Mouse (Mus musculus): ENCODE measurements around the gene Zfp719. TPM values are rescaled to one million over a fixed set of nuclear protein-coding genes. Genes with fewer than 3 reads are reported as not detected.

Gene Zfp719
- 10 to 100 TPM; 19.9 to 25.9 TPM for total RNA-seq (2021)
- long read RNA-seq, full-length matches to known transcripts = 5 of 6 reads
- long read RNA-seq, partial matches to known transcripts = 0 of 6 reads
- long read RNA-seq, other reads (novel, unspliced or antisense) = 1 of 6 reads

DNA sequence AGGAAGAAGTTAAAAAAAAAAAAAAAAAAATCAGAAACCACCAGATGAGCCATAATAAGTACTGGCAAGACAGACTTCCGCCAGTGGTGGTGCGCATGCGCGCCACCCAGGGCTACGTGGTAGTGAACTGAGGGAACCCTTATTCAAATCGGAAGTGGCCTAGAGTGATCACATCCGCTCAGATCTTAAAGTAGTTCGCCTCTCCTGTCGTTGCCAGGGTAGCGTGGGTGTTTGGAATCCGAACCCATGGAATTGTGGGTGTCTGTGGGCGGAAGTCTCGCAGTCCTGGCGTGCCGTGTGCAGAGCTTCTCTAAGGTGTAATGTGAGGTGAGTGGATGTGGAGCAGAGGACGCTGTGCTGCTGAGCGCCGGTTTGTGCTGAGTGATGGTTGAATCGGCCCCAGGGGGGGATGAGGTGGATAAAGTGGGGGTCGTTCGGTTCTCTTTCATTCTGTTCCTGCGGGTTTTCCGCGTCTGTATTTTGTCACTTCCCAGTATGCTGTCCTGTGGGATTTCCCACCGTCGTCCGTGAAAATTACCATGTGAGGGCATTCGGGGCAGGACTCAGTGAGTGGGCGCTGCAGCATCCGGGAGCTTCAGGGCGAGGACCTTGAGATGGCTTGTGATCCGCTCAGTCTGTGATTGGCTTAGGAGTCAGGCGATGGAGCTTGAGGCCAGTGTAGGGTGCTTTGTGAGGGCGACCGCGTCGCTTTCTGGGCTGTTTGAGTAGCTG, at the start of gene Zfp719:
Gene Zfp719, plus strand, starts transcription at position 171 of the 732 bp plus-strand sequence.
- DNase-seq (ENCODE audit: low spot score in 2 of 2) = peak; percentile 83 to 88

DNA sequence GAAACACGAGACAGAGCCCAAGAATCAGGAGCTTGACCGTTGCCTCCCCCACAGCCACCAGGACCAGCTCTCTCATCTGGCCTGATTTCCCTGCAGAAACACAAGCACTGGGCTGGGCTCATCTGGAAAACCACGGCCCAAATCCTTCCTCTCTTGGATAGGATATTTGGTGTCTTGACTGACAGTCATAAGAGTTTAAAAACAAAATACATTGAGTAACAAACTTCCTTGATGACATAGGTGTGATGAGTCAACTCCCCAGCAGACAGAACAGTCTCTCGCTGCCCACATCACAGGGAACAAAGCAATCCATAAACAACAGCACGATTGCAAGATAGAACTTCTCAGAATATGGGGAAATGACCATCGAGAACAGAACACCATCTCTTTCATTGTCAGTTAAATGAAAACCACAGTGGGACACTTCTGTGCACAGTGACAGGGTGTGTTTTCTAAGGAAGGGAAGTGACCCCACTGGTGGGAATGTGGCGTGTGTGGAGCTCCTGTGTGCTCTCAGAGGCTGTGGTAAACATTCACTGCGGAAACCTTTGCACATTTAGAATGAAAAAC, 49.1 kb upstream of the Zfp719 start:
- DNase-seq (ENCODE audit: low spot score in 2 of 2) = no peak

DNA sequence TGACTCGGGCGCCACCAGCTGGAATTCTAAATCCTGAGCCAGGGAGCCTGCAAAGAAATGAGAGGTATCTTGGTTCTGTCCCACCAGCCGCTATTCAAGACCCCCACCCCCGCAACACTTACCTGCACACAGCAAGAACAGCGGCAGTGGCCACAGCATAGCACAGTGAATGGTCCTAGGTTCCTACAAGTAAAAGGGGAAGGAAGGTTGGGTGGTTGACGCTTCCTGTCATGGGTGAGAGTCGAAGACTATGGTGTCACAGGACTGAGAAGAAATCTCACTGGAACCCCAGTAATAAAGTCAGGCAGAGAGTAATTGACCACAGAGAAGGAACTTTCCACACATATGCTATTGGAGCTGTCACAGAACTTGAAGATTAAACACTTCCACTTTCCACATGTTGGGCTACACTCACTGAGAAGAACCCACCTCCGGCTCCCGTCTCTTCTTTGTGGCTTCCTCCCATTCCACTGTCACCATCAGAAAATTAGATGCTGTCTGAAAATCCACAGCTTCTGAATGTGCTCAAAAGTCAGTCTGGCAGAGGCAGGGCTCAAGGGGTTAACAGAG, 46.4 kb upstream of the Zfp719 start:
- no peak for DNase-seq (ENCODE audit: low spot score in 2 of 2)

DNA sequence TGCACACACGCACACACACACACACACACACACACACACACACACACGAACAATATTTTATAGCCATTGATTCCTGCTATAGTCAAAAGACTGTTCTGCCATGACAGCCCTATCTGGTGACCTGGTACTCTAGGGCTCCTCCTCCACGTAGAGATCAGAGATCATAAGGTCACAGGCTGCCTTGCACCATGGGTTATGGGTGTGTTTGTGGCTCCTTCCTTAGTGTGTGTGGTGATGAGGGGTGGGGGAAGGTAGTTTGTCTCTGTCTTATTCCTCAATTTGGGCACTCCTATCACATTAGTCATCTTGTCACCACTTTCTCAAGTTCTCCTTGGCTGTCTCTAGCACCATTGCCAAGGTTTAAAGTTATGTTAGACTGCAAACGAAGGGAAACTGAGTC, 40.9 kb upstream of the Zfp719 start:
- DNase-seq (ENCODE audit: low spot score in 2 of 2) = no peak

DNA sequence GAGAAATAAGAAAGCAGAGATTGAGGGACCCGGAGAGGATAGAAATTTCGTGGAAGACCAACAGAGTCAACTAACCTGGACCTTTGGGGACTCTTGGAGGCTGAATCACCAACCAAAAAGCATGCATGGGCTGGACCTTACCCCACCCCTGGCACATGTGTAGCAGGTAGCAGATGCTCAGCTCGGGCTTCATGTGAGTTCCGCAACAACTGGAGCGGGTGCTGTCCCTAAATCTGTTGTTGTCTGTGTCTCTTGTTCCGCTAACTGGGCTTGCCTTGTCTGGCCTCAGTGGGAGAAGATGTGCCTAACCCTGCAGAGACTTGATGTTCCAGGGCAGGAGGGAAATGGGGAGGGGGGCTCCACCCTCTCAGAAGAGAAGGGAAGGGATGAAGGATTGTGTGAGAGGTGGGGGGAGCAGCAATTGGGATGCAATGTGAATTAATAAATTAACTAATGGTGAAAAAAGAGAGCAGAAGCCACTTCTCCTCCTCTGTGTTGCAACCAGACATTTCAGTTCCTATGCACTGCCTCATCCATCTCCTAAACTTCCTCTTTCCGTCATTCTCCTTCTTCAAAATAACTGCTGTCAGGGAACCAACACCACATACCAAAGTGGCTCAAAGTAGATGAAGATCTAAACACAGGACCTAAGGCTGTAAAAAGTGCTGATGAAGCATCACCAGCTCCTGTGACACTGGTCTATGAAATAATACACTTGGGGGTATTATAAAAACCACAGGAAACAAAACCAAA, 35.0 kb upstream of the Zfp719 start, which contains the start of gene Cd33:
Gene Cd33, minus strand, starts transcription at position 204 of the 753 bp plus-strand sequence.
- DNase-seq (ENCODE audit: low spot score in 2 of 2) = no peak

DNA sequence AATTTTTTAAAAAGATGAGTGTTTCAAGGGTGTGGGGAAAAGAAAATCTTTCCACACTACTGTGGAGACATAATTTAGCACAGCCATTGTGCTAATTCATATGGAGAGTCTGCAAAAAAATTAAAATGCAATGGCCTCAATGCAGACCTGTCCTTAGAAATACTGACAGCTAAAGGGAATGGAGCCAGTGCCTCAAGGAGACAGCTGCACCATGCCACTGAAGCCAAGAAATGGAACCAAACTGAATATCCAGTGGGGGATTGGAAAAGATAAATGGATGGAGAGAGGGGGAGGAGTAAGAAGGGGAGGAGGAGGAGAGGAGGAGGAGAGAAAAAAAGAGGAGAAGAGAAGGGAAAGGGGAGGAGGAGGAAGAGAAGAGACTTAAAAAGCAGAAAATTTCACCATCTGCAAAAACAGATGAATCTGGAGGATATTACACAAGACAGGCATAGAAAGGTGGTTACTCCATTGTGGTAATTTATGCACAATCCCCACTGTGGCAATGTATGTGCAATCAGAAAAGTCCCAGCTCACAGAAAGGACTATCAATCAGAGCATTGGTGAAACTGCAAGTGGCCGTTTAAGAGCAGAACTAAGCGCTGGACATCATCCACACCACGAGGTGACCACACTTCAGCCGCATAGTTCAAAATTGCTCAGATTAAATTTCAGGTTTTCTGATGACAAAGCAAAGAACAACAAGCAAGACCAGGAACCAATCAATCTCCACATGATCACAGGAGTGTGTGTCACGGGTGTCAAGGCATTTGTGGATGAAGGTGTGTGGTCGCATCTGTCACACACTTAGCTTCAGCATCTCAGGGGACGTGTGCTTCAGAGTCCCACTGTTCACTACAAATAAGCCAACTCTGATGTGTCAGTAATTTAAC, 33.5 kb upstream of the Zfp719 start:
- DNase-seq (ENCODE audit: low spot score in 2 of 2) = no peak

DNA sequence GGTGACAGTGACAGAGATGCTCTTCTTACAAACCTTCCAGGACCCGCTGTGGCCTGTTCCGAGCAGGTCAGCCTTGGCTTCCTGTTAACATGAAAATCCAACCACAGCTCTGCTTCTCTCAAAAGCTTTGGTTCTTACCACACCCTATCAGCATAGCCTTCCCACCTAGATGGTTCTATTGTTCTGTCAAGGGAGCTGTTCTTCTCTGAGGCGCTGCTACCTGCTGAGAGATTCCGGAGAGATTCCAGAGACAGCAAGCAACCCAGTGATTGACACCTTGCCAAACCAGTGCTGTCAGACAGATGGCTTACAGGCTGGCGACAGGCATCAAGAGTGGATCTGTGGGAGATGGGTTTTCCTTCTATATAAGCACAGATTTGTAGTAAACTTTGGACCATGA, 31.7 kb upstream of the Zfp719 start:
- DNase-seq (ENCODE audit: low spot score in 2 of 2) = peak; percentile 29 to 32

DNA sequence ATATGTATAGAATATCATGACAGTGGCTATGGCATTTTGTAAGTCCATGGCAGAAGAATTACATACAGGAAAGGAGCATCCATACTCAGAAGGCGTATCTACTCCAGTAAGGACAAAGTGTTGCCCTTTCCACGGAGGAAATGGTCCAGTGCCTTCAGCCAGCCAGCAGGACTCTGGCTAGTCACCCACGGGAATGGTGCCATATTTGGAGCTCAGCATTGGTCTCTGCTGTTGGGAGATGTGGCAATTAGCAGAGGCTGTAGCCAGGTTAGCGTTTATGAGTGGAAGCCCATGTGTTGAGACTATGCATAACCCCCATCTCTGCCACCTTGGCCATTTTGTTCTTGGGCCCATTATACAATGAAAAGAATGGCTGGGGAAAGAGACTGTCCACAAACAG, 31.2 kb upstream of the Zfp719 start:
- no peak for DNase-seq (ENCODE audit: low spot score in 2 of 2)

DNA sequence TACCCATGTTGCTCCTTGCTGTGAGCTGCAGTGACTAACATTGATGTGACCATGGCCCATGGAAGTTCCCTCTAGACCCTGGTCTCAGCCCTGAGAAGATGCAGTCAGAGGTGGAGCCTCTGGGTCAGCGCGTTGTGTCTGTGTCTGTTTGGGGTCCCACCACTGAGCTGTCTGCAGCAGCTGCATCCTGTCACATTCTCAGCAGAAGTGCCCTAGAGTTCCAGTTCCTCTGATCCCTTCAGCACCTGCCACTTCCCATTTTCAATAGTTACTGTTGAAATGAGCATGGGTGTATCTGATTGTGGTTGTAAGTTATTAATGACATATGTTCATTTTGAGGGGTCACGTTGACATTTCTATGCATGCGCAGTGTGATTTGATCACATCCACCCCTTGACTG, 26.3 kb upstream of the Zfp719 start:
- no peak for DNase-seq (ENCODE audit: low spot score in 2 of 2)

DNA sequence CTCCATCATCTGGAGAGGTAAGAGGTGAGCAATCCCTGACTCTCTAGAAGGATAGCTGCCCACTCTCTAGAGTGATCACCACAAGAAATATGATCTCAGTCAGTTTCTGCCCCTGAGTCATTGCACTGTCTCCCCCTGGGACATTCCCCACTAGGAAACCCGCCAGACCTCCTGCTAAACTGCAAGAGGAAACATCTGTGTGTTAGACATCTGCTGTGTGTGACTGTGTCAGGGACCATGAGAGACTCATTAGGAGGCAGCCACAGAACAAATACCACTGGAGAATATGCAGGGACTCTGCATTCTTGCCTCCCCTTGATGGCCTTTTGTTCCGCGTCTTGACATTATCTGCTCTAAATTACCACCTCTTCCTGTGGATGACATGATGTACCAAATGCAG, 24.9 kb upstream of the Zfp719 start:
- no peak for DNase-seq (ENCODE audit: low spot score in 2 of 2)

DNA sequence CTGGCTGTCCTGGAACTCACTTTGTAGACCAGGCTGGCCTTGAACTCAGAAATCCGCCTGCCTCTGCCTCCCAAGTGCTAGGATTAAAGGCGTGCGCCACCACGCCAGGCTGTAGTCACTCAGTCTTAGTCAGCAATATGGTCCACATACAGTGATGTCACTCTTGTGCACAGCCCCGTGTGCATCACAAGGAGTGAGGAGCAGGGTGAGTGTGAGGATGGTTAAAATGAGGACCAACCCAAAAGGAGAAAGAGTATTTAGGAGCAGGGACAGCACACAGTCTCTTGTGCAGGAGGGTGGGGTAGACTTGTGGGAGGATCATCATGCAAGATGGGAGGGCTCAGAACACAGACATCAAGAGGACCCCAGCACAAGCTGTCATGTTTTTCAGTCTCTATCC, 24.1 kb upstream of the Zfp719 start:
- no peak for DNase-seq (ENCODE audit: low spot score in 2 of 2)

DNA sequence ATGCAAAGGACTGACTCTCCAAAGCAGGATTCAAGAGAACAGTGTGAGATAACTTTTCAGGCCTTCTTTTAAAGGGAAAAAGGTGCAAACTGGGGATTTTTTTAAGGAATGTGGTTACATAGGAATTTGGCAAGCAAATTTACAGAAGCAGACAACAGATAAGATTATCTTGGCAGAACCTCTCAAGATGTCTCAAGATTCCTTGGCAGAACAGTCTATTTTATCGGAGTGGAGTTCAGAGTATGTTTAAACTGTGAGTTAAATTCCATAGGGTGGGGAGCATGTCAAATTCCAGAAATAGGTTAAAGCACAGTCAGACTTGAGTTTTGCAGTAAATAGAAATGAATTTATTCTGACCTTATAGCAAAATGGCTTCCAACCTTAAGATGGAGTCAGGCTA, 22.5 kb upstream of the Zfp719 start:
- DNase-seq (ENCODE audit: low spot score in 2 of 2) = no peak

DNA sequence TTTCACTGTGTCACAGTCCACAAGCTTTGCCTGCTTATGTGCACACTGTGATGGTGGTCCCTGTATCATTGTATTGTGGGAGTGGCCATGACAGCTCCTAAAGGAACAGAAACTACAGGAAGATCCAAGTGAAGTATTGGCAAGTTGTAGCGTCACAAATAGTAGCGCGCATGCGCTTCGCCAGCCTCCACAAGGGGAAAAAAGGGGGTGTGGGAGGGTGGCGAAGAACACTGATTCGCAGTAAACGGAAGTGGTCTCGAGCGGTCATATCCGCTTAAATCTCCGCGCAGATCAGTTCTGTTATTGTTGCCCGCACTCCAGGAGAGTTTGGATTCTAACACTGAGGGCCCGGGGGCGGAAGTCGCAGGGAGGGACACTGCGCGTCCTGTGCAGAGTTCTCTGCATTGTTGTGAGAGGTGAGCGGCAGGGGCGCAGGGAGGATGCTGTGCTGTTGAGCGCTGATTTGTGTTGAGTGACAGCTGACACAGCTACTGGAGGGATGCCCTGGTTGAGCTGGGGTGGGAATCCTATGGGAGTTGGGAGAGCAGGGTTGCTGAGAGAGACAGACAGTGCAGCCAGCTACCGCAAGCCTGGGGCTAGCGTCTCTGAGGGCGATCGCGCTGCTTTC, 17.3 kb upstream of the Zfp719 start, which contains the start of gene Zfp658:
Gene Zfp658, plus strand, starts transcription at position 251 of the 628 bp plus-strand sequence.
- DNase-seq (ENCODE audit: low spot score in 2 of 2) = peak; percentile 83 to 89

DNA sequence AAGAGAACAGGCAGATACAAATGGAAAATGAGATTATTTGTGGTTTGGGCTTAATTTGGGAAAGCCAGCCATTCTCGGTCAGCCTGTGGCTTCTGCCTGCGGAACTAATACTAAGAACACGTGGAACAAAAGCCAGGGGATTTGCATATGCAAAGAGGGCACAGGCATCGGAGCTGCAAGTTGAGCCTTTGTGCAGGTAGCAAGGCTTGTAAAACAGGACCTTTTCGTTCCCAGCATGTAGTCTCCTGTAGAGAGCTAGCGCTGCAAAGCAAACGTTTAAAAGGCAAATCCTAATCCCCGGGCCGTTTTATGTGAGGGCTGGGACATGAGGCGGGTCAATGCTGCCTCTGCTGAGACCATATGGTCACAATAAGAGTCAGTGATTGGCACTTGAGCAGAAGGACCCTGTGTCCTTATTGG, 16.7 kb upstream of the Zfp719 start:
- DNase-seq (ENCODE audit: low spot score in 2 of 2) = no peak

DNA sequence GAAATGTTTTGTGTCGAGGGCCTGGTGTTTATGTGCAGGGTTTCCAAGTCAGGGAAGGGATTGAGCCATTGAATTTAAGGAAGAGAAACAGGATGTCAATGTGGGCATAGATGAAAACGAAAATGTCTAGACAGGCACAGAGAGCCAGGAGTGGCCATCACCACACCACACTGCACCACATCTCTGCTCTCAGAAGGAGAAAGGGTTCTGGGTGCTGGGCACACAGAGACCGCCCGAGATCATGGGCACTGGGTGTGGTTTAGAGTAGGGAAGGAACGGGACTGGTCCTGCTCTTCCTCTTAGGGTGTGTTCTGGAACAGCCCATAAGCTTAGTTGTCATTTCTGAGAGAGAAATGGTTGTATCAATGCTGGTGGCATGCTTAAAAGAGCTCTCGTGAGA, 16.1 kb upstream of the Zfp719 start:
- DNase-seq (ENCODE audit: low spot score in 2 of 2) = no peak

DNA sequence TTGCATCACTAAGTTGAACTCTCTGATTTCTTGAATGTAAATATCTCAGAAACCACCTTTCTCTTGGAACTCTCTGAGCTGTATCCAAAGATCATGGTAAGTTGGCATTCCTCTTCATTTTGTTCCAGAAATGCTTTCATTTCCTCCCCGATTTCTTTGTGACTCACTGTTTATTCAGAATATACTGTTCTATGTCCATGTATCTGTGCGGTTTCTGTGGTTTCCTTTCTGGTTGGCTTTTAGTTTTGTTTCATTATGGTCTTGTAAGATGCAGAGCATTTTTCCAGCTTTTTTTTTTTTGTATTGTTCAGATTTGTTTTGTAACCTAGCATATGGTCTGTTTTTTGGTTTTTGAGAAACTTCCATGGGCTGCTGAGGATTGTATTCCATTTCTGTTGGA, 8.2 kb upstream of the Zfp719 start:
- no peak for DNase-seq (ENCODE audit: low spot score in 2 of 2)

DNA sequence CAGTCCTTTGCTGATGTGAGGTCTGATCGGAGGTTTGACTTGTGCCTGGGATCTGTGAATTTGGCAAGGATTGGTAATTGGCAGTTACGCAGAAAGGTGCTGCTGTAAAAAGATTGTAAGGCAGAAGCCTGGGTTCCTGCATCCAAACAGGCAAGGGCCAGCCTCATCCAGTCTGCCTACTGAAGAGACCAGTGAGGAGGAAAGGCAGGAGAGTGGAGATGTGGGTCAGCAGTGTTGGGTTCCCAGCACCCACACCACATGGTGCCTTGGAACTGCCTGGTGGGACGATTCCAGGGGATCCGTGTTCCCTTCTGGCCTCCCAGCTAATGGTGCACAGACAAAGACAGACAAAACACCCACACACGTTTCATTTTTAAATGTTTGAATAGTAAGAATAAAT, 1.1 kb downstream of the Zfp719 start:
- peak; percentile 24 to 36 for DNase-seq (ENCODE audit: low spot score in 2 of 2)

DNA sequence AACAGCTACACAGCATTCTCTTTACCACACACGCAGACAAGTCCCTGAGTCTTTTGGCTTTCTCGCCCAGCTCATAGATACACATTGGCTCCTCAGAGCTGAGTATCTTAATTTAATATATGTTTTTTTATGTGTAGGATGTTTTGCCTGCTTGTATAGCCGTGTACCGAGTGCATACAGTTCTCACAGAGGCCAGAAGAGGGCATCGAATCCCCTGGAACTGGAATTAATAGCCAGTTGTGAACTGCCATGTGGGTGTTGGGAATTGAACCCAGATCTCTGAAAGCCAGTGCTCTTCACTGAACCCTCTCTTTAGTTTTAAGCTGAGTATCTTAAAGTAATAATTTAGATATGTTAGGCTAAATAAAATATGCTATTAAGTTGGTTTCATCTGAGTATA, 5.4 kb downstream of the Zfp719 start:
- DNase-seq (ENCODE audit: low spot score in 2 of 2) = no peak

DNA sequence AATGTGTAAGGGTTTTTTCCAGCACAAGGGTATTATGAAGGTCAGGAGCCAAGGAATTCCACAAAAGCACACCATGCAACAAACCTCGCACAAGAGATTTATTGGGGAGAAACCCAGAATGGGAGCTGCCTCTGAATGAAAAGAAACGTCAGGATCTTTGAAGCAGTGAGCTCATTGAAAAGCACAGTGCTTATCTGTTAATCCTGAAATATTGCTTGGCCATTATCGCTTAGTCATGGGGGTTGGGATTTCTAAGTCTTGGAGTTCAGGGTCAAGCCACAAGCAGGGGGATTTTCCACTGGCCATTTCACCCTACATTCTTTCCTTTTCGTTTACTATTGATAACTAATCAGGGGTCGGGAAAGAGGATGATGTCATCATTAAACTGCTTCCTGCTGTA, 22.5 kb downstream of the Zfp719 start:
- DNase-seq (ENCODE audit: low spot score in 2 of 2) = no peak
